Mouse (Mus musculus) splenic B cell, adult 2 months (primary cell): Measurements from ENCODE around the gene Olfr532.
"Not testable (repeated sequence)": the region's sequence is repeated elsewhere in the genome, so short reads cannot be mapped to it uniquely, and the experiment has no call there.

Experiments
- DNase-seq: peaks from one replicate; pipeline ENCODE4 v3.0.0-alpha.2; 2011; ENCODE audit warnings: low read depth, low spot score
- H3K27me3 ChIP-seq: 2 replicates; pipeline ENCODE4 v1.6.1; 2012; ENCODE audit warnings: mild to moderate bottlenecking, low read length, moderate library complexity, mixed read lengths; ENCODE audit not compliant: control insufficient read depth, poor library complexity, insufficient read depth, severe bottlenecking
- H3K36me3 ChIP-seq: 2 replicates; pipeline ENCODE4 v1.6.1; 2012; ENCODE audit warnings: mild to moderate bottlenecking, low read length, moderate library complexity, mixed read lengths; ENCODE audit not compliant: control insufficient read depth, poor library complexity, insufficient read depth, severe bottlenecking

Olfr532 gene

GRCm38 (mm10) chr7:140421539-140421938 is at the start of gene Olfr532:
Gene Olfr532 (minus strand): TSS chr7:140421639.
- no peaks in the 10 kb centered on the region for H3K36me3 ChIP-seq
- DNase-seq: no peak
- H3K27me3 ChIP-seq: no peaks in the 10 kb centered on the region

- H3K36me3 ChIP-seq, DNase-seq, H3K27me3 ChIP-seq: not testable (repeated sequence)
Observed at GRCm38 (mm10) chr7:140463070-140463469, 41.6 kb upstream of the Olfr532 start, which contains the start of gene Olfr533. Gene Olfr533 (plus strand): TSS chr7:140463370.

- H3K36me3 ChIP-seq: no peaks in the 10 kb centered on the region
- no peak for DNase-seq
- H3K27me3 ChIP-seq: no peaks in the 10 kb centered on the region
Observed at GRCm38 (mm10) chr7:140443141-140443540, 21.7 kb upstream of the Olfr532 start.

GRCm38 (mm10) chr7:140402818-140403217 is 18.6 kb downstream of the Olfr532 start, which contains the start of gene Olfr531:
Gene Olfr531 (minus strand): TSS chr7:140402918.
- Histone ChIP-seq H3K36me3 (no peaks in the 10 kb centered on the region), H3K27me3 (no peaks in the 10 kb centered on the region)
- no peak for DNase-seq

GRCm38 (mm10) chr7:140376911-140377310 is 44.5 kb downstream of the Olfr532 start:
- Histone ChIP-seq H3K27me3 (no peaks in the 10 kb centered on the region), H3K36me3 (no peaks in the 10 kb centered on the region)
- DNase-seq: no peak

GRCm38 (mm10) chr7:140376231-140376630 is 45.2 kb downstream of the Olfr532 start, which contains the start of gene Olfr530:
Gene Olfr530 (minus strand): TSS chr7:140376331.
- Histone ChIP-seq H3K27me3 (no peaks in the 10 kb centered on the region), H3K36me3 (no peaks in the 10 kb centered on the region)
- no peak for DNase-seq

GRCm38 (mm10) chr7:140374300-140374699 is 47.1 kb downstream of the Olfr532 start:
- no peak for DNase-seq
- no peaks in the 10 kb centered on the region for H3K27me3 ChIP-seq
- H3K36me3 ChIP-seq: no peaks in the 10 kb centered on the region
